ENCODE assay signal across 8 mouse cellular contexts in genomic region chr4:123916748-123917547, GRCm38 (mm10). TPM values are rescaled to one million over a fixed set of nuclear protein-coding genes. Genes with fewer than 3 reads are reported as not detected.
A peak's percentile ranks its signal among the peaks of the same experiment; 100 is the strongest.
DNase-seq lines count a peak whose midpoint lies in the region; ATAC-seq and TF ChIP-seq lines count a peak whose summit lies in the region.

Gene Rragc (plus strand): TSS chr4:123917446.

- H3K27me3 ChIP-seq in forebrain, embryonic 10.5 days (ENCODE audit: poor library complexity, severe bottlenecking) = no peaks in the 10 kb centered on the region
- H3K27me3 ChIP-seq in heart, embryonic 15.5 days = no peaks in the 10 kb centered on the region
- no peaks in the 10 kb centered on the region for H3K27me3 ChIP-seq in liver, embryonic 14.5 days (ENCODE audit: control insufficient read depth, insufficient read depth, low read length)
- H3K27me3 ChIP-seq in neural tube, embryonic 11.5 days (ENCODE audit: control insufficient read depth, insufficient read depth, low read length) = no peaks in the 10 kb centered on the region
- H3K27me3 ChIP-seq in stomach, postnatal 0 days (ENCODE audit: control insufficient read depth, insufficient read depth, low read length) = no peaks in the 10 kb centered on the region

- peak; percentile 99 for ATAC-seq in CD4-positive, CD25-positive, alpha-beta regulatory T cell, adult 4 months
- peak; percentile 97 for ATAC-seq in heart, embryonic 15.5 days (replicated peaks; ENCODE audit: insufficient number of reproducible peaks, insufficient read depth, low FRiP score, low read depth)
- ATAC-seq in liver, embryonic 14.5 days (ENCODE audit: insufficient read depth) = peak; percentile 98
- peak; percentile 100 for ATAC-seq in neural tube, embryonic 11.5 days (ENCODE audit: insufficient read depth, low FRiP score, low TSS enrichment)
- ATAC-seq in stomach, postnatal 0 days (ENCODE audit: low FRiP score, low TSS enrichment) = peak; percentile 99

- no peak for TF ChIP-seq CTCF in liver, embryonic 14.5 days (IDR thresholded peaks at IDR 0.05; ENCODE audit: low read depth)
- TF ChIP-seq CTCF in stomach, postnatal 0 days (IDR thresholded peaks at IDR 0.05; ENCODE audit: low read depth) = peak; percentile 7

- peaks cover 30% of the 10 kb centered on the region for H3K4me1 ChIP-seq in forebrain, embryonic 10.5 days
- H3K4me1 ChIP-seq in heart, embryonic 15.5 days (replicated peaks) = peaks cover 21% of the 10 kb centered on the region
- H3K4me1 ChIP-seq in liver, embryonic 14.5 days (replicated peaks; ENCODE audit: control insufficient read depth in 2 of 2, insufficient read depth in 2 of 2, low read length in 1 of 2) = peaks cover 11 to 16% of the 10 kb centered on the region in 2 experiments
- peaks cover 14% of the 10 kb centered on the region for H3K4me1 ChIP-seq in neural tube, embryonic 11.5 days (ENCODE audit: control insufficient read depth, insufficient read depth, low read length)
- peaks cover 3% of the 10 kb centered on the region for H3K4me1 ChIP-seq in stomach, postnatal 0 days (replicated peaks; ENCODE audit: control insufficient read depth, insufficient read depth)

- 3% methylated on average over 49 of the region's 49 CpGs for WGBS in forebrain, embryonic 10.5 days
- whole genome bisulfite sequencing in heart, embryonic 15.5 days = under 1% methylated on average over 47 of the region's 49 CpGs
- under 1% methylated on average over 49 of the region's 49 CpGs for WGBS in liver, embryonic 14.5 days (ENCODE audit: insufficient replicate concordance)
- WGBS in neural tube, embryonic 11.5 days = 1% methylated on average over 46 of the region's 49 CpGs
- under 1% methylated on average over 47 of the region's 49 CpGs for WGBS in stomach, postnatal 0 days

- H3K9ac ChIP-seq in heart, embryonic 15.5 days = peak within 1 kb of the TSS; percentile 96
- peak within 1 kb of the TSS; percentile 92 for H3K9ac ChIP-seq in liver, embryonic 14.5 days (replicated peaks)
- H3K9ac ChIP-seq in neural tube, embryonic 11.5 days (ENCODE audit: low read length) = peak within 1 kb of the TSS; percentile 87
- peak within 1 kb of the TSS; percentile 96 for H3K9ac ChIP-seq in stomach, postnatal 0 days (ENCODE audit: low read length)

- TF ChIP-seq EP300 in liver, embryonic 14.5 days (IDR thresholded peaks at IDR 0.05; ENCODE audit: low read depth) = peak; percentile 35; the same call in 1 of the 2 replicates
- peak; percentile 87 for TF ChIP-seq EP300 in stomach, postnatal 0 days (optimal IDR thresholded peaks at IDR 0.05)

- H3K4me2 ChIP-seq in heart, embryonic 15.5 days = peak within 1 kb of the TSS; percentile 87
- peak within 1 kb of the TSS; percentile 81 for H3K4me2 ChIP-seq in liver, embryonic 14.5 days (ENCODE audit: low read depth)
- H3K4me2 ChIP-seq in neural tube, embryonic 11.5 days (ENCODE audit: low read depth) = peak within 1 kb of the TSS; percentile 91
- H3K4me2 ChIP-seq in stomach, postnatal 0 days (replicated peaks; ENCODE audit: low read depth) = peak within 1 kb of the TSS; percentile 85

- H3K36me3 ChIP-seq in forebrain, embryonic 10.5 days (replicated peaks) = peaks cover 44% of the 10 kb centered on the region
- H3K36me3 ChIP-seq in heart, embryonic 15.5 days = peaks cover 18% of the 10 kb centered on the region
- peaks cover 22% of the 10 kb centered on the region for H3K36me3 ChIP-seq in liver, embryonic 14.5 days (replicated peaks; ENCODE audit: control insufficient read depth, insufficient read depth, low read depth)
- peaks cover 4% of the 10 kb centered on the region; the same call in 1 of the 2 replicates for H3K36me3 ChIP-seq in neural tube, embryonic 11.5 days (ENCODE audit: control insufficient read depth, insufficient read depth, low read length)
- H3K36me3 ChIP-seq in stomach, postnatal 0 days (ENCODE audit: control insufficient read depth, insufficient read depth, low read length) = no peaks in the 10 kb centered on the region; the same call in 1 of the 2 replicates

- H3K4me3 ChIP-seq in forebrain, embryonic 10.5 days = peak within 1 kb of the TSS; percentile 98
- peak within 1 kb of the TSS; percentile 99 for H3K4me3 ChIP-seq in heart, embryonic 15.5 days
- H3K4me3 ChIP-seq in liver, embryonic 14.5 days (ENCODE audit: insufficient read depth in 1 of 2, low read depth in 2 of 2, low read length in 2 of 2) = peak within 1 kb of the TSS; percentile 73 to 92
- peak within 1 kb of the TSS; percentile 94 for H3K4me3 ChIP-seq in neural tube, embryonic 11.5 days (ENCODE audit: low read depth, low read length)
- peak within 1 kb of the TSS; percentile 90 for H3K4me3 ChIP-seq in stomach, postnatal 0 days (ENCODE audit: low read depth, low read length)

- no peaks in the 10 kb centered on the region for H3K9me3 ChIP-seq in forebrain, embryonic 10.5 days
- H3K9me3 ChIP-seq in heart, embryonic 15.5 days (replicated peaks) = no peaks in the 10 kb centered on the region
- H3K9me3 ChIP-seq in liver, embryonic 14.5 days (ENCODE audit: control insufficient read depth, low read length) = no peaks in the 10 kb centered on the region
- H3K9me3 ChIP-seq in neural tube, embryonic 11.5 days (ENCODE audit: control insufficient read depth, low read length) = no peaks in the 10 kb centered on the region
- H3K9me3 ChIP-seq in stomach, postnatal 0 days (ENCODE audit: control insufficient read depth, low read length) = no peaks in the 10 kb centered on the region

- peak; percentile 97 for DNase-seq in c-Kit-negative CD71-positive TER-119-positive erythroid progenitor cells, embryonic 14.5 days (ENCODE audit: low read depth, low spot score)
- peak; percentile 99 for DNase-seq in forebrain, embryonic 10.5 days (ENCODE audit: extremely low spot score, low spot score)
- DNase-seq in kidney, postnatal 25 days = peak; percentile 100
- peak; percentile 94 to 97 (median 96) for DNase-seq in liver, embryonic 14.5 days (ENCODE audit: low read depth in 3 of 3, low spot score in 3 of 3)
- peak; percentile 99 for DNase-seq in neural tube, embryonic 11.5 days (ENCODE audit: low spot score)
- peak; percentile 100 for DNase-seq in stomach, postnatal 0 days (ENCODE audit: low spot score)

- peak within 1 kb of the TSS; percentile 95 for H3K27ac ChIP-seq in forebrain, embryonic 10.5 days
- H3K27ac ChIP-seq in heart, embryonic 15.5 days = peak within 1 kb of the TSS; percentile 92
- H3K27ac ChIP-seq in liver, embryonic 14.5 days = peak within 1 kb of the TSS; percentile 63
- H3K27ac ChIP-seq in neural tube, embryonic 11.5 days (ENCODE audit: low read depth, low read length) = peak within 1 kb of the TSS; percentile 70
- H3K27ac ChIP-seq in stomach, postnatal 0 days (replicated peaks) = peak within 1 kb of the TSS; percentile 94

RNA-seq across cellular contexts. Expression of gene Rragc, which starts in this region (rescaled TPM):
- 1 to 10 TPM; 4.6 to 7.7 TPM for polyA plus RNA-seq in CD4-positive, CD25-positive, alpha-beta regulatory T cell, adult 4 months (2017; shearing (Covaris generic))
- polyA plus RNA-seq in forebrain, embryonic 10.5 days (2016; fragmentation: Nextera tagmentation; extraction: Ambion mirVana) = 34.2 and 34.9 TPM in 2 replicates
- 34.0 and 42.1 TPM in 2 replicates for polyA plus RNA-seq in heart, embryonic 15.5 days (2015; fragmentation: Nextera tagmentation; extraction: Ambion mirVana)
- 12.8 and 17.4 TPM in 2 replicates for polyA plus RNA-seq in liver, embryonic 14.5 days (2012; rRNA removed)
- polyA plus RNA-seq in liver, embryonic 14.5 days (2014; fragmentation: Nextera tagmentation; extraction: Ambion mirVana) = 18.4 and 19.8 TPM in 2 replicates
- polyA plus RNA-seq in neural tube, embryonic 11.5 days (2014; fragmentation: Nextera tagmentation; extraction: Ambion mirVana) = 52.2 and 53.9 TPM in 2 replicates
- polyA plus RNA-seq in stomach, postnatal 0 days (2015; fragmentation: Nextera tagmentation; extraction: Ambion mirVana) = 38.3 and 41.2 TPM in 2 replicates

Comparison
In these comparisons a context has a peak if more than half of its experiments do, and no peak if none do; other contexts are left out.
1. Peak in every context shown above with its lines: DNase-seq, ATAC-seq, H3K4me3 ChIP-seq and H3K27ac ChIP-seq.